Mouse (Mus musculus) Muller cell, postnatal 12 days (primary cell): ENCODE data around the gene Enpp6.

Experiments used
- DNase-seq: peaks from one replicate; pipeline ENCODE4 v3.0.0-alpha.2; 2015; ENCODE audit errors: inconsistent ontology term

Enpp6 gene

GRCm38 (mm10) chr8:46986386-46987140 is at the start of gene Enpp6:
Gene Enpp6, plus strand, starts transcription at chr8:46986887.
- no peak for DNase-seq

- no peak for DNase-seq
Measured at GRCm38 (mm10) chr8:46938218-46938617, 48.5 kb upstream of the Enpp6 start.

- peak; percentile 87 for DNase-seq
Measured at GRCm38 (mm10) chr8:46941295-46941694, 45.4 kb upstream of the Enpp6 start.

- no peak for DNase-seq
Measured at GRCm38 (mm10) chr8:46941731-46942650, 44.7 kb upstream of the Enpp6 start.

- DNase-seq, result no peak
Measured at GRCm38 (mm10) chr8:46942651-46943024, 44.0 kb upstream of the Enpp6 start.

- no peak for DNase-seq
Measured at GRCm38 (mm10) chr8:46943337-46943736, 43.4 kb upstream of the Enpp6 start.

- DNase-seq, result no peak
Measured at GRCm38 (mm10) chr8:46946181-46946580, 40.5 kb upstream of the Enpp6 start.

GRCm38 (mm10) chr8:46948091-46948757 is 38.5 kb upstream of the Enpp6 start:
- no peak for DNase-seq

- peak; percentile 39 for DNase-seq
Measured at GRCm38 (mm10) chr8:46953472-46953871, 33.2 kb upstream of the Enpp6 start.

- DNase-seq, result no peak
Measured at GRCm38 (mm10) chr8:46962630-46963427, 23.9 kb upstream of the Enpp6 start.

GRCm38 (mm10) chr8:46963619-46964145 is 23.0 kb upstream of the Enpp6 start:
- no peak for DNase-seq

- DNase-seq, result no peak
Measured at GRCm38 (mm10) chr8:46965812-46966211, 20.9 kb upstream of the Enpp6 start.

GRCm38 (mm10) chr8:46968721-46969120 is 18.0 kb upstream of the Enpp6 start:
- DNase-seq, result no peak

- DNase-seq, result no peak
Measured at GRCm38 (mm10) chr8:46969386-46969785, 17.3 kb upstream of the Enpp6 start.

- no peak for DNase-seq
Measured at GRCm38 (mm10) chr8:46977376-46977775, 9.3 kb upstream of the Enpp6 start.

- no peak for DNase-seq
Measured at GRCm38 (mm10) chr8:46982166-46982565, 4.5 kb upstream of the Enpp6 start.

GRCm38 (mm10) chr8:46982770-46983169 is 3.9 kb upstream of the Enpp6 start:
- DNase-seq, result no peak

GRCm38 (mm10) chr8:46984647-46985046 is 2.0 kb upstream of the Enpp6 start:
- no peak for DNase-seq

- peak; percentile 52 for DNase-seq
Measured at GRCm38 (mm10) chr8:46988366-46988765, 1.7 kb downstream of the Enpp6 start.

- no peak for DNase-seq
Measured at GRCm38 (mm10) chr8:46991081-46991480, 4.4 kb downstream of the Enpp6 start.

- DNase-seq, result no peak
Measured at GRCm38 (mm10) chr8:46992579-46992978, 5.9 kb downstream of the Enpp6 start.
